Mouse (Mus musculus) urinary bladder, adult 18-20 months (tissue): ENCODE data around the gene Cdc45.

Experiments
- DNase-seq, 2 experiments: peaks; one replicate each; pipeline ENCODE4 v3.0.0; 2022; ENCODE audit warnings: low spot score in 2 of 2, mixed read lengths in 2 of 2

The Cdc45 gene

GRCm38 (mm10) chr16:18730640-18731039 is 81.1 kb downstream of the Cdc45 start:
- DNase-seq: no peak
